16 mouse cellular contexts compared by ENCODE assay signal in genomic region chr2:122125680-122126572, GRCm38 (mm10). TPM values are rescaled to one million over a fixed set of nuclear protein-coding genes. Genes with fewer than 3 reads are reported as not detected.
DNase-seq lines count a peak whose midpoint lies in the region; ATAC-seq and TF ChIP-seq lines count a peak whose summit lies in the region.
"Had no signal": no experiment of that assay in that cellular context is flagged by ENCODE, and none has a peak within 500 bp of the region (broad histone marks: within the 10 kb centered on the region; RNA-seq: fewer than 3 reads in every experiment).

No protein-coding gene starts in this region.

- no peak overlapping the region for H3K4me3 ChIP-seq in liver, embryonic 14.5 days (ENCODE audit: insufficient read depth in 1 of 2, low read depth in 2 of 2, low read length in 2 of 2)
- no peak overlapping the region for H3K4me3 ChIP-seq in limb, embryonic 10.5 days
- H3K4me3 ChIP-seq: embryonic facial prominence, embryonic 13.5 days; heart, embryonic 15.5 days had no signal

- H3K4me2 ChIP-seq in liver, embryonic 14.5 days (ENCODE audit: low read depth): no peak overlapping the region
- H3K4me2 ChIP-seq: embryonic facial prominence, embryonic 13.5 days; heart, embryonic 15.5 days; midbrain, embryonic 11.5 days had no signal

- no peak for TF ChIP-seq EP300 in liver, embryonic 14.5 days (IDR thresholded peaks at IDR 0.05; ENCODE audit: low read depth)

- TF ChIP-seq CTCF in liver, embryonic 14.5 days (IDR thresholded peaks at IDR 0.05; ENCODE audit: low read depth): no peak

- 14% methylated on average over 12 of the region's 12 CpGs for WGBS in liver, embryonic 14.5 days (ENCODE audit: insufficient replicate concordance)
- WGBS in limb, embryonic 10.5 days: 47% methylated on average over 12 of the region's 12 CpGs

- H3K27ac ChIP-seq in liver, embryonic 14.5 days: no peak overlapping the region
- H3K27ac ChIP-seq in limb, embryonic 10.5 days: no peak overlapping the region
- H3K27ac ChIP-seq: embryonic facial prominence, embryonic 13.5 days; heart, embryonic 15.5 days had no signal

- H3K36me3 ChIP-seq in liver, embryonic 14.5 days (replicated peaks; ENCODE audit: control insufficient read depth, insufficient read depth, low read depth): no peaks in the 10 kb centered on the region
- H3K36me3 ChIP-seq in limb, embryonic 10.5 days: no peaks in the 10 kb centered on the region
- H3K36me3 ChIP-seq: embryonic facial prominence, embryonic 13.5 days; heart, embryonic 15.5 days had no signal

- H3K9ac ChIP-seq in liver, embryonic 14.5 days (replicated peaks): no peak overlapping the region
- H3K9ac ChIP-seq: embryonic facial prominence, embryonic 13.5 days; heart, embryonic 15.5 days had no signal

- DNase-seq in embryo, embryonic 10 days (ENCODE audit: low spot score): peak; percentile 7
- no peak for DNase-seq in embryo, embryonic 9.5 days (ENCODE audit: extremely low spot score)
- peak; percentile 77 for DNase-seq in ZHBTc4 (ENCODE audit: low read depth, low spot score)
- no peak for DNase-seq in liver, embryonic 14.5 days (ENCODE audit: low read depth in 3 of 3, low spot score in 3 of 3)
- peak; percentile 58 for DNase-seq in thymus, postnatal 14 days
- no peak for DNase-seq in heart, postnatal 25 days (ENCODE audit: low spot score)
- DNase-seq in frontal cortex, postnatal 25 days (ENCODE audit: low spot score in 2 of 2): no peak
- no peak for DNase-seq in limb, embryonic 10.5 days (ENCODE audit: low spot score)
- DNase-seq: adrenal gland, adult 2 months; cerebellum, adult 18-20 months; right cerebral cortex, postnatal 4 days had no signal

- H3K4me1 ChIP-seq in liver, embryonic 14.5 days (replicated peaks; ENCODE audit: control insufficient read depth in 2 of 2, insufficient read depth in 2 of 2, low read length in 1 of 2): peaks cover 13 to 28% of the 10 kb centered on the region in 2 experiments
- H3K4me1 ChIP-seq in limb, embryonic 10.5 days: no peaks in the 10 kb centered on the region
- H3K4me1 ChIP-seq: embryonic facial prominence, embryonic 13.5 days had no signal

- intact Hi-C loops in heart, postnatal 25 days (cut with DNase I): no loop called here

- peak; percentile 57; the same call in 1 of the 2 replicates for ATAC-seq in liver, embryonic 14.5 days (ENCODE audit: insufficient read depth)
- ATAC-seq: intestine, embryonic 16.5 days had no signal

- no peaks in the 10 kb centered on the region for H3K27me3 ChIP-seq in liver, embryonic 14.5 days (ENCODE audit: control insufficient read depth, insufficient read depth, low read length)
- H3K27me3 ChIP-seq in limb, embryonic 10.5 days (ENCODE audit: low read depth, poor library complexity, severe bottlenecking): no peaks in the 10 kb centered on the region
- H3K27me3 ChIP-seq: embryonic facial prominence, embryonic 13.5 days; heart, embryonic 15.5 days had no signal

- no peaks in the 10 kb centered on the region for H3K9me3 ChIP-seq in liver, embryonic 14.5 days (ENCODE audit: control insufficient read depth, low read length)
- H3K9me3 ChIP-seq in limb, embryonic 10.5 days (replicated peaks): no peaks in the 10 kb centered on the region
- H3K9me3 ChIP-seq: embryonic facial prominence, embryonic 13.5 days; heart, embryonic 15.5 days had no signal

RNA-seq across cellular contexts. Expression of gene Spg11, which starts 7.7 kb away (rescaled TPM):
- polyA plus RNA-seq in liver, embryonic 14.5 days (2012; rRNA removed): 2.4 and 2.5 TPM in 2 replicates
- polyA plus RNA-seq in liver, embryonic 14.5 days (2014; fragmentation: Nextera tagmentation; extraction: Ambion mirVana): 3.4 and 3.9 TPM in 2 replicates
- total RNA-seq in heart, postnatal 25 days (2021): 10 to 100 TPM; 10.2 to 11.3 TPM
- 9.8 and 12.1 TPM in 2 replicates for polyA plus RNA-seq in limb, embryonic 10.5 days (2016; fragmentation: Nextera tagmentation; extraction: Ambion mirVana)

RNA-seq across cellular contexts. Expression of gene B2m, which starts 21.6 kb away (rescaled TPM):
- polyA plus RNA-seq in liver, embryonic 14.5 days (2012; rRNA removed): 156 and 227 TPM in 2 replicates
- polyA plus RNA-seq in liver, embryonic 14.5 days (2014; fragmentation: Nextera tagmentation; extraction: Ambion mirVana): 413 and 419 TPM in 2 replicates
- total RNA-seq in heart, postnatal 25 days (2021): 100 to 1,000 TPM; 132 to 152 TPM
- 73.7 and 87.1 TPM in 2 replicates for polyA plus RNA-seq in limb, embryonic 10.5 days (2016; fragmentation: Nextera tagmentation; extraction: Ambion mirVana)

RNA-seq across cellular contexts. Expression of gene Trim69, which starts 34.6 kb away (rescaled TPM):
- polyA plus RNA-seq in liver, embryonic 14.5 days (2012; rRNA removed): 0.08 TPM in 1 of 2 replicates, not detected in the other
- polyA plus RNA-seq in liver, embryonic 14.5 days (2014; fragmentation: Nextera tagmentation; extraction: Ambion mirVana): not detected in 2 replicates
- total RNA-seq in heart, postnatal 25 days (2021): not detected
- 0.08 TPM in 1 of 2 replicates, not detected in the other for polyA plus RNA-seq in limb, embryonic 10.5 days (2016; fragmentation: Nextera tagmentation; extraction: Ambion mirVana)
- total RNA-seq: adrenal gland, adult 2 months; neutrophil, adult 5-6 weeks had no signal
- polyA plus RNA-seq: adrenal gland, adult 2 months; embryonic facial prominence, embryonic 13.5 days; heart, embryonic 15.5 days; intestine, embryonic 16.5 days; midbrain, embryonic 11.5 days had no signal

Comparison
In these comparisons a context has a peak if more than half of its experiments do, and no peak if none do; other contexts are left out.
1. DNase-seq: peak in embryo, embryonic 10 days (single experiment), ZHBTc4 (single experiment) and thymus, postnatal 14 days (single experiment); none in embryo, embryonic 9.5 days (single experiment), liver, embryonic 14.5 days (0 of 3), heart, postnatal 25 days (single experiment), frontal cortex, postnatal 25 days (0 of 2) and limb, embryonic 10.5 days (single experiment).